Mouse (Mus musculus) embryonic stem cell, embryonic (primary cell): ENCODE data around the gene Isg20l2.

Source experiments
- CTCF ChIA-PET, 4 experiments: fragments of 300-600 bp in 2 of 4; fragments of 350-600 bp in 2 of 4; sonication (Branson Sonifier 250); formaldehyde crosslinking; loops; one replicate each; lab custom pipeline; 2022; ENCODE audit warnings: inconsistent platforms in 2 of 4; lab: Charles Lee
- POLR2A ChIA-PET, 4 experiments: fragments of 300-600 bp in 2 of 4; fragments of 350-600 bp in 2 of 4; sonication (Branson Sonifier 250); formaldehyde crosslinking; loops; one replicate each; lab custom pipeline; 2022; ENCODE audit warnings: antibody characterized with exemption in 4 of 4, inconsistent platforms in 1 of 4; lab: Charles Lee

The Isg20l2 gene

GRCm38 (mm10) chr3:87948378-87949265, 18.5 kb downstream of the Isg20l2 start, which contains the start of gene Crabp2:
Gene Crabp2, plus strand, starts transcription at chr3:87948666.
- ChIA-PET CTCF (interaction anchor here (0.5 to 7.8 kb wide), 14 partner anchors 12 to 432 kb away, joined by 3 to 96 read pairs (median 7); partner anchors contain the start of gene Nes (in 3 of the 4)), POLR2A (interaction anchor here (0.5 to 9.9 kb wide), 33 partner anchors 8 to 333 kb away, joined by 3 to 96 read pairs (median 5); partner anchors contain the start of genes Nes (in 3 of the 4), Prcc (in 3 of the 4), Isg20l2 (in 2 of the 4) and Rrnad1 (in 2 of the 4))

- CTCF ChIA-PET = interaction anchor here (0.6 to 7.8 kb wide), 17 partner anchors 11 to 154 kb away, joined by 3 to 96 read pairs (median 6); partner anchors contain the start of gene Nes (in 3 of the 4)
- POLR2A ChIA-PET = interaction anchor here (0.5 to 9.9 kb wide), 33 partner anchors 9 to 193 kb away, joined by 3 to 96 read pairs (median 4); partner anchors contain the start of genes Nes (in 3 of the 4), Prcc (in 3 of the 4), Isg20l2 (in 2 of the 4) and Rrnad1 (in 2 of the 4)
These were observed 19.3 kb downstream of the Isg20l2 start for GRCm38 (mm10) chr3:87949266-87949954.

GRCm38 (mm10) chr3:87949955-87950515, 19.9 kb downstream of the Isg20l2 start:
- ChIA-PET POLR2A (interaction anchor here in 3 of 4 experiments (0.6 to 9.9 kb wide), 29 partner anchors 8 to 263 kb away, joined by 3 to 96 read pairs (median 4); partner anchors contain the start of genes Nes (in 3 of the 3), Isg20l2 (in 2 of the 3), Prcc (in 2 of the 3) and Rrnad1 (in 2 of the 3)), CTCF (interaction anchor here (0.6 to 7.8 kb wide), 15 partner anchors 10 to 155 kb away, joined by 3 to 96 read pairs (median 6); partner anchors contain the start of gene Nes (in 2 of the 4))

GRCm38 (mm10) chr3:87951946-87952345, 21.8 kb downstream of the Isg20l2 start:
- POLR2A ChIA-PET = interaction anchor here in 3 of 4 experiments (0.9 to 9.9 kb wide), 26 partner anchors 8 to 279 kb away, joined by 3 to 96 read pairs (median 6); partner anchors contain the start of genes Nes (in 3 of the 3), Hdgf (in 2 of the 3), Prcc (in 2 of the 3) and Mrpl24 (in 1 of the 3)
- CTCF ChIA-PET = interaction anchor here (0.6 to 7.8 kb wide), 22 partner anchors 7 to 225 kb away, joined by 3 to 96 read pairs (median 6); partner anchors contain the start of genes Nes (in 2 of the 4) and Ntrk1 (in 1 of the 4)

GRCm38 (mm10) chr3:87952440-87952839, 22.3 kb downstream of the Isg20l2 start:
- CTCF ChIA-PET = interaction anchor here (0.6 to 7.8 kb wide), 25 partner anchors 8 to 225 kb away, joined by 3 to 96 read pairs (median 6); partner anchors contain the start of genes Nes (in 2 of the 4), Ntrk1 (in 1 of the 4) and Prcc (in 1 of the 4)
- POLR2A ChIA-PET = interaction anchor here in 3 of 4 experiments (0.6 to 9.9 kb wide), 36 partner anchors 8 to 383 kb away, joined by 3 to 96 read pairs (median 5); partner anchors contain the start of genes Nes (in 3 of the 3), Prcc (in 3 of the 3), Hdgf (in 2 of the 3) and Iqgap3 (in 1 of the 3)

- ChIA-PET CTCF (interaction anchor here (0.6 to 7.4 kb wide), 11 partner anchors 12 to 171 kb away, joined by 3 to 208 read pairs (median 5); partner anchors contain the start of genes Nes (in 2 of the 4) and Bcan (in 1 of the 4)), POLR2A (interaction anchor here in 2 of 4 experiments (0.7 to 6.0 kb wide), 7 partner anchors 10 to 73 kb away, joined by 3 to 44 read pairs (median 5); partner anchors contain the start of genes Prcc (in 2 of the 2), Crabp2 (in 1 of the 2) and Nes (in 1 of the 2))
These were observed 27.9 kb downstream of the Isg20l2 start for GRCm38 (mm10) chr3:87958056-87958455.

GRCm38 (mm10) chr3:87958476-87958875, 28.4 kb downstream of the Isg20l2 start:
- POLR2A ChIA-PET = interaction anchor here in 2 of 4 experiments (0.7 to 6.0 kb wide), 6 partner anchors 10 to 73 kb away, joined by 3 to 44 read pairs (median 4); partner anchors contain the start of genes Crabp2 (in 1 of the 2), Nes (in 1 of the 2) and Prcc (in 1 of the 2)
- CTCF ChIA-PET = interaction anchor here in 3 of 4 experiments (0.6 to 7.4 kb wide), 10 partner anchors 13 to 172 kb away, joined by 3 to 208 read pairs (median 5); partner anchors contain the start of genes Nes (in 2 of the 3) and Mrpl24 (in 1 of the 3)

GRCm38 (mm10) chr3:87958967-87959366, 28.9 kb downstream of the Isg20l2 start:
- POLR2A ChIA-PET = interaction anchor here in 2 of 4 experiments (1.4 to 6.0 kb wide), 7 partner anchors 11 to 39 kb away, joined by 3 to 63 read pairs (median 21); partner anchors contain the start of genes Crabp2 (in 1 of the 2), Isg20l2 (in 1 of the 2), Mrpl24 (in 1 of the 2) and Nes (in 1 of the 2)

GRCm38 (mm10) chr3:87959371-87959770, 29.3 kb downstream of the Isg20l2 start:
- POLR2A ChIA-PET = interaction anchor here in 3 of 4 experiments (0.6 to 6.0 kb wide), 11 partner anchors 10 to 199 kb away, joined by 3 to 63 read pairs (median 18); partner anchors contain the start of genes Nes (in 2 of the 3), Crabp2 (in 1 of the 3), Isg20l2 (in 1 of the 3) and Mrpl24 (in 1 of the 3)

More at GRCm38 (mm10) chr3:87958967-87959366, 28.9 kb downstream of the Isg20l2 start:
- CTCF ChIA-PET = interaction anchor here in 3 of 4 experiments (0.6 to 7.4 kb wide), 7 partner anchors 13 to 163 kb away, joined by 4 to 208 read pairs (median 97); partner anchors contain the start of genes Nes (in 2 of the 3), Insrr (in 1 of the 3), Mrpl24 (in 1 of the 3) and Ntrk1 (in 1 of the 3)

GRCm38 (mm10) chr3:87960191-87960585, 30.1 kb downstream of the Isg20l2 start:
- CTCF ChIA-PET = interaction anchor here (0.6 to 7.4 kb wide), 96 partner anchors 8 to 523 kb away, joined by 3 to 208 read pairs (median 6); partner anchors contain the start of genes Nes (in 4 of the 4), Ntrk1 (in 3 of the 4), Prcc (in 3 of the 4) and Isg20l2 (in 2 of the 4)
- POLR2A ChIA-PET = interaction anchor here (0.6 to 6.0 kb wide), 50 partner anchors 8 to 336 kb away, joined by 3 to 63 read pairs (median 5); partner anchors contain the start of genes Crabp2 (in 3 of the 4), Nes (in 3 of the 4), Isg20l2 (in 2 of the 4) and Mrpl24 (in 2 of the 4)

More at GRCm38 (mm10) chr3:87959371-87959770, 29.3 kb downstream of the Isg20l2 start:
- CTCF ChIA-PET = interaction anchor here (1.8 to 7.4 kb wide), 14 partner anchors 10 to 508 kb away, joined by 5 to 208 read pairs (median 30); partner anchors contain the start of genes Nes (in 3 of the 4), Insrr (in 1 of the 4), Ntrk1 (in 1 of the 4) and Prcc (in 1 of the 4)

GRCm38 (mm10) chr3:87960586-87961191, 30.6 kb downstream of the Isg20l2 start:
- ChIA-PET CTCF (interaction anchor here (0.6 to 7.4 kb wide), 140 partner anchors 8 to 1856 kb away, joined by 3 to 208 read pairs (median 5); partner anchors contain the start of genes Nes (in 4 of the 4), Prcc (in 4 of the 4), Isg20l2 (in 3 of the 4) and Ntrk1 (in 3 of the 4)), POLR2A (interaction anchor here (0.6 to 6.0 kb wide), 66 partner anchors 8 to 336 kb away, joined by 3 to 63 read pairs (median 4); partner anchors contain the start of genes Crabp2 (in 3 of the 4), Nes (in 3 of the 4), Isg20l2 (in 2 of the 4) and Mrpl24 (in 2 of the 4))

GRCm38 (mm10) chr3:87970184-87970938, 40.2 kb downstream of the Isg20l2 start:
- CTCF ChIA-PET = interaction anchor here (0.6 to 8.3 kb wide), 108 partner anchors 9 to 1803 kb away, joined by 3 to 445 read pairs (median 5); partner anchors contain the start of genes Iqgap3 (in 3 of the 4), Mef2d (in 3 of the 4), Ntrk1 (in 3 of the 4) and Bcan (in 2 of the 4)
- POLR2A ChIA-PET = interaction anchor here (0.6 to 8.0 kb wide), 83 partner anchors 8 to 1023 kb away, joined by 3 to 148 read pairs (median 4); partner anchors contain the start of genes Hdgf (in 4 of the 4), Crabp2 (in 3 of the 4), Isg20l2 (in 3 of the 4) and Prcc (in 3 of the 4)

- POLR2A ChIA-PET = interaction anchor here (0.6 to 8.0 kb wide), 76 partner anchors 8 to 582 kb away, joined by 3 to 148 read pairs (median 4); partner anchors contain the start of genes Hdgf (in 4 of the 4), Crabp2 (in 3 of the 4), Prcc (in 3 of the 4) and Bcan (in 2 of the 4)
- CTCF ChIA-PET = interaction anchor here (0.6 to 8.3 kb wide), 64 partner anchors 9 to 469 kb away, joined by 3 to 445 read pairs (median 8); partner anchors contain the start of genes Iqgap3 (in 3 of the 4), Mef2d (in 3 of the 4), Bcan (in 2 of the 4) and Crabp2 (in 2 of the 4)
These were observed 40.9 kb downstream of the Isg20l2 start, which contains the start of gene Nes for GRCm38 (mm10) chr3:87970939-87971488. Gene Nes, plus strand, starts transcription at chr3:87971078.
